8 mouse cellular contexts compared by ENCODE assay signal in genomic region chr4:41731052-41731765, GRCm38 (mm10). TPM values are rescaled to one million over a fixed set of nuclear protein-coding genes. Genes with fewer than 3 reads are reported as not detected.
DNase-seq lines count a peak whose midpoint lies in the region; ATAC-seq lines count a peak whose summit lies in the region.

Gene Arid3c, minus strand, starts transcription at chr4:41731142.

- no peak within 1 kb of the TSS for H3K27ac ChIP-seq in heart, embryonic 11.5 days (ENCODE audit: low read depth, low read length)
- no peak within 1 kb of the TSS for H3K27ac ChIP-seq in hindbrain, embryonic 11.5 days (ENCODE audit: low read depth, low read length)
- no peak within 1 kb of the TSS for H3K27ac ChIP-seq in midbrain, embryonic 11.5 days (ENCODE audit: low read depth, low read length)

- H3K9me3 ChIP-seq in heart, embryonic 11.5 days (replicated peaks; ENCODE audit: control insufficient read depth, low read length) = 0 out of 2 replicates have a peak, but pooled peaks cover 2% of the 10 kb centered on the region
- no peaks in the 10 kb centered on the region for H3K9me3 ChIP-seq in hindbrain, embryonic 11.5 days (ENCODE audit: control insufficient read depth, low read length)
- H3K9me3 ChIP-seq in midbrain, embryonic 11.5 days (ENCODE audit: control insufficient read depth, low read length) = no peaks in the 10 kb centered on the region

- H3K4me2 ChIP-seq in heart, embryonic 11.5 days = peak within 1 kb of the TSS; percentile 83
- H3K4me2 ChIP-seq in hindbrain, embryonic 11.5 days (replicated peaks; ENCODE audit: low read depth, low read length) = peak within 1 kb of the TSS; percentile 67
- H3K4me2 ChIP-seq in midbrain, embryonic 11.5 days = peak within 1 kb of the TSS; percentile 45

- H3K9ac ChIP-seq in heart, embryonic 11.5 days (ENCODE audit: low read depth, low read length) = no peak within 1 kb of the TSS
- 0 out of 2 replicates have a peak within 1 kb of the TSS, but pooled peaks have one; percentile 15 for H3K9ac ChIP-seq in hindbrain, embryonic 11.5 days (ENCODE audit: low read depth, low read length)
- no peak within 1 kb of the TSS for H3K9ac ChIP-seq in midbrain, embryonic 11.5 days (ENCODE audit: low read length)

- no peak for DNase-seq in heart, postnatal 14 days
- peak; percentile 46 for DNase-seq in ES-CJ7 (ENCODE audit: low read depth, low spot score)
- peak; percentile 57 for DNase-seq in hindbrain, embryonic 11.5 days (ENCODE audit: low spot score)
- peak; percentile 93 for DNase-seq in midbrain, embryonic 11.5 days (ENCODE audit: low spot score, missing footprints)
- peak; percentile 66 for DNase-seq in thymus, postnatal 4 days
- DNase-seq in adrenal gland, postnatal 14 days = no peak
- DNase-seq in spleen, postnatal 14 days (ENCODE audit: low spot score in 2 of 2) = no peak

- peak within 1 kb of the TSS; percentile 47 for H3K4me3 ChIP-seq in heart, embryonic 11.5 days (ENCODE audit: low read depth, low read length)
- H3K4me3 ChIP-seq in hindbrain, embryonic 11.5 days (ENCODE audit: low read depth, low read length) = peak within 1 kb of the TSS; percentile 23
- H3K4me3 ChIP-seq in midbrain, embryonic 11.5 days (ENCODE audit: low read depth, low read length) = peak within 1 kb of the TSS; percentile 24

- H3K27me3 ChIP-seq in heart, embryonic 11.5 days (ENCODE audit: control insufficient read depth, insufficient read depth, low read length) = peaks cover 69% of the 10 kb centered on the region
- peaks cover 53% of the 10 kb centered on the region for H3K27me3 ChIP-seq in hindbrain, embryonic 11.5 days (ENCODE audit: control insufficient read depth, insufficient read depth, low read length)
- peaks cover 64% of the 10 kb centered on the region for H3K27me3 ChIP-seq in midbrain, embryonic 11.5 days (ENCODE audit: control insufficient read depth, insufficient read depth, low read length)

- no peaks in the 10 kb centered on the region for H3K4me1 ChIP-seq in heart, embryonic 11.5 days (ENCODE audit: control insufficient read depth, insufficient read depth, low read length)
- H3K4me1 ChIP-seq in hindbrain, embryonic 11.5 days (replicated peaks; ENCODE audit: control insufficient read depth, insufficient read depth, low read length) = peaks cover 8% of the 10 kb centered on the region
- H3K4me1 ChIP-seq in midbrain, embryonic 11.5 days (ENCODE audit: control insufficient read depth, insufficient read depth, low read length) = no peaks in the 10 kb centered on the region

- H3K36me3 ChIP-seq in heart, embryonic 11.5 days (ENCODE audit: control insufficient read depth, insufficient read depth, low read length) = no peaks in the 10 kb centered on the region
- no peaks in the 10 kb centered on the region for H3K36me3 ChIP-seq in hindbrain, embryonic 11.5 days (ENCODE audit: control insufficient read depth, insufficient read depth, low read length)
- H3K36me3 ChIP-seq in midbrain, embryonic 11.5 days (ENCODE audit: control insufficient read depth, insufficient read depth, low read length) = 0 out of 2 replicates have a peak, but pooled peaks cover 2% of the 10 kb centered on the region

- no peak for ATAC-seq in heart, embryonic 11.5 days (replicated peaks; ENCODE audit: insufficient number of reproducible peaks, low FRiP score, low TSS enrichment)
- ATAC-seq in hindbrain, embryonic 11.5 days (ENCODE audit: low FRiP score) = no peak
- no peak for ATAC-seq in midbrain, embryonic 11.5 days (ENCODE audit: low FRiP score)

- WGBS in heart, embryonic 11.5 days (ENCODE audit: insufficient replicate concordance) = 3% methylated on average over 49 of the region's 50 CpGs
- WGBS in hindbrain, embryonic 11.5 days = 3% methylated on average over 46 of the region's 50 CpGs
- WGBS in midbrain, embryonic 11.5 days = 2% methylated on average over 49 of the region's 50 CpGs

- intact Hi-C loops in heart, postnatal 14 days (cut with DNase I) = no loop called here

RNA-seq across cellular contexts. Expression of gene Arid3c, which starts in this region (rescaled TPM):
- polyA plus RNA-seq in heart, embryonic 11.5 days (2014; fragmentation: Nextera tagmentation; extraction: Ambion mirVana) = not detected in 2 replicates
- not detected for total RNA-seq in heart, postnatal 14 days (2021)
- 0.68 and 0.93 TPM in 2 replicates for polyA plus RNA-seq in hindbrain, embryonic 11.5 days (2014; fragmentation: Nextera tagmentation; extraction: Ambion mirVana)
- 0.72 and 1.8 TPM in 2 replicates for polyA plus RNA-seq in midbrain, embryonic 11.5 days (2014; fragmentation: Nextera tagmentation; extraction: Ambion mirVana)
- total RNA-seq in adrenal gland, postnatal 14 days (2021) = not detected in 2 replicates

Comparison
In these comparisons a context has a peak if more than half of its experiments do, and no peak if none do; other contexts are left out.
1. Peak in DNase-seq, H3K4me3 ChIP-seq, H3K9ac ChIP-seq and H3K4me2 ChIP-seq in hindbrain, embryonic 11.5 days; RNA of the gene not detected or under 1 TPM.
2. DNase-seq: peak in ES-CJ7 (single experiment), midbrain, embryonic 11.5 days (single experiment) and thymus, postnatal 4 days (single experiment); none in heart, postnatal 14 days (0 of 2), adrenal gland, postnatal 14 days (single experiment) and spleen, postnatal 14 days (0 of 2).
3. Peak in every context shown above with its lines, with median percentiles within 50 percentile points of each other: H3K4me2 ChIP-seq and H3K4me3 ChIP-seq.